Mouse (Mus musculus) lung, adult 10 weeks (tissue): Measurements from ENCODE around the gene Rsc1a1. TPM values are rescaled to one million over a fixed set of nuclear protein-coding genes. Genes with fewer than 3 reads are reported as not detected.

ENCODE experiments used
- polyA plus RNA-seq: library from polyadenylated mRNA; stranded (reverse); fragments of 350-450 nt; fragmentation: Illumina TruSeq; extraction: RNeasy Lipid Tissue Mini Kit (QIAGEN cat#74804); gene quantifications from one replicate; pipeline ENCODE4 v1.2.3, GENCODE M21; 2014; ENCODE audit warnings: low read depth, low replicate concordance; ENCODE audit not compliant: insufficient read depth

Rsc1a1 gene
- 2.7 TPM for polyA plus RNA-seq

GRCm38 (mm10) chr4:141685499-141685898 is at the start of gene Rsc1a1:
Rsc1a1 (minus strand) TSS chr4:141685599.

DNA sequence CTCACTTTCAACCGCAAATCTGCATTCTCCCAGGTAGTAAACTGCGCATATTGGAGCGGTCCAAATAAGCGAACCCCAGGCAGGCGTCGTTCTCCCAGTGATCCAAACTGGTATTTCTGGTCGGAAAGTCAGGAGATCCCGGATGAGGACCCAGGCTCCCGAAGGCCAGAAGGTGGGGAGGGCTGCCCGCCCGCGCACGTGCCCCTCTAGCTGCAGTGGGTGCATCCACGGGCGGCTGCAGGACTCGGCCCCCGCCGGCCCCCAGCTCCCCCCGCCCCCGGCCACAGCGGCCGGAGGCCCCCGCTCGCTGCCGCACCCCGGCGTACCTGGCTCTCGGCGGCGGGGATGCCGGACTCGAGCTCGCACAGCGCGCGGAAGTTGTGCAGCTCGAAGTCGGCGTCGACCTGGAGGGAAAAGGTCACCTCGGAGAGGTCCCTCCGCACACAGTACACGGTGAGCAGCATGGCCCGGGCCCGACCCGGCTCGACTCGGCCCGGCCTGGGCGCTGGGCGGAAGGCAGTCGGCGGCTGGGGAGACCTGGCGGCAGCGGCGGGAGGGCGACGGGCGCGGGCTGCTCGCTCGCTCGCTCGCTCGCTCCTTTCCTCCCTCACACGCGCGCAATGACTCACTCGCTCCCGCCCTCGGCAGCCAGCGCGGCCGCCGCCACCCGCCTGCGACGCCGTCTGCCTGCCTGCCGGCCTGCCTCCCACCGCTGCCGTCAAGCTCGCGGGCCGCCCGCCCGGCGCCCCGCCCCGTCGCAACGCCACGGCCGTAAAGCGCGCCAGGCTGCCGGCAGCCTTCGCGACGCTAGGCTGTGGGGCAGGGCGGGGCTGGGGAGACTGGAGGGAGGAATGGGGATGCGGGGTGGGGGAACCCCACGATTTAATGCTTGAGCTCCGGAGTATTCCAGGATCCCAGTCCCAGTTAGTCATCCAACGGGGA is 37.6 kb upstream of the Rsc1a1 start, which contains the start of gene Ddi2:
Gene Ddi2 (minus strand): TSS at position 689 of the 942 bp plus-strand sequence.

DNA sequence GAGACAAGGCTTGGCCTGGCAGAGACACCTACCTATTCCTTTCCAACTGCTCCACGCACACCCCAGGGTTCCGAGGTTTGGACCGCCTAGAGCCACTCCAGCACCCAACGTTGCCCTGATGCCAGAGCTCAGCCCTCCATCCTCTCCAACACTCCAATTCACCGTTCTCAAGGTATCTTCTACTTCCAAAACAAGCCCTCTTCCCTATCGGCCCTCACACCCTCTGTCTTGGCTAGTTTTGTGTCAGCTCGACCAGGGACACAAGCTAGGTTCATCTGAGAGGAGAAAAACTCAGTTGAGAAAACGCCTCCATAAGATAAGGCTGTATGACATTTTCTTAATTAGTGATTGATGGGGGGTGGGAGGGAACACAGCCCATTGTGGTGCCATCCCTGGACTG is 20.6 kb downstream of the Rsc1a1 start, which contains the start of gene Plekhm2:
Gene Plekhm2 (minus strand): TSS at position 101 of the 400 bp plus-strand sequence.

Other genes starting within 250 kb of the Rsc1a1 start
- gene Srarp, start 249.5 kb downstream of the Rsc1a1 start, polyA plus RNA-seq = not detected
- 12.2 TPM for gene Zbtb17, start 240.9 kb downstream of the Rsc1a1 start, polyA plus RNA-seq
- gene Spen, start 147.0 kb downstream of the Rsc1a1 start, polyA plus RNA-seq = 2.8 TPM
- gene Fblim1, start 79.5 kb downstream of the Rsc1a1 start, polyA plus RNA-seq = 19.7 TPM
- 1.9 TPM for gene Tmem82, start 67.0 kb downstream of the Rsc1a1 start, polyA plus RNA-seq
- 2.5 TPM for gene Slc25a34, start 61.8 kb downstream of the Rsc1a1 start, polyA plus RNA-seq
- 10.9 TPM for gene Plekhm2, start 20.7 kb downstream of the Rsc1a1 start, polyA plus RNA-seq
- gene Ddi2, start 37.8 kb upstream of the Rsc1a1 start, polyA plus RNA-seq = 10.1 TPM
- gene Agmat, start 61.1 kb upstream of the Rsc1a1 start, polyA plus RNA-seq = 0.22 TPM
- 5.2 TPM for gene Dnajc16, start 105.3 kb upstream of the Rsc1a1 start, polyA plus RNA-seq
- gene Casp9, start 108.0 kb upstream of the Rsc1a1 start, polyA plus RNA-seq = 9.1 TPM
- gene Cela2a, start 140.6 kb upstream of the Rsc1a1 start, polyA plus RNA-seq = not detected
- not detected for gene Ctrc, start 160.8 kb upstream of the Rsc1a1 start, polyA plus RNA-seq
- 56.1 TPM for gene Efhd2, start 189.3 kb upstream of the Rsc1a1 start, polyA plus RNA-seq